Mouse (Mus musculus): ENCODE measurements at regions not wholly inside any gene's neighbourhood (a gene's known extent, or its start where the extent isn't known, plus 50 kb on each side); places are given as distances from the start of the nearest gene placed in this dataset. TPM values are rescaled to one million over a fixed set of nuclear protein-coding genes. Genes with fewer than 3 reads are reported as not detected.

Small RNA genes in the stretch of these regions (microRNA-seq; reads per million reads assigned to microRNA genes)
- gene Gm27460 (ENCODE audit: borderline number of aligned reads) (not detected), gene Gm28002 (ENCODE audit: borderline number of aligned reads) (not detected)

Data from heart, embryonic 11.5 days (tissue).